Mouse (Mus musculus) ovary, postnatal 36 days (tissue): ENCODE measurements around the gene Dnajb4.

Experiments
- DNase-seq: peaks from one replicate; pipeline ENCODE4 v3.0.0; 2022; ENCODE audit warnings: low spot score, mixed read lengths

The Dnajb4 gene

GRCm38 (mm10) chr3:152171862-152172261, 38.2 kb downstream of the Dnajb4 start:
- no peak for DNase-seq

- DNase-seq: no peak
Observed at GRCm38 (mm10) chr3:152171236-152171635, 38.9 kb downstream of the Dnajb4 start.

GRCm38 (mm10) chr3:152170407-152170806, 39.7 kb downstream of the Dnajb4 start:
- no peak for DNase-seq

GRCm38 (mm10) chr3:152168007-152168406, 42.1 kb downstream of the Dnajb4 start:
- no peak for DNase-seq

GRCm38 (mm10) chr3:152166699-152167451, 43.2 kb downstream of the Dnajb4 start:
- no peak for DNase-seq

GRCm38 (mm10) chr3:152166099-152166423, 44.0 kb downstream of the Dnajb4 start, which contains the start of gene Gipc2:
Gipc2 (minus strand) TSS chr3:152166230.
- DNase-seq: no peak

GRCm38 (mm10) chr3:152165351-152166098, 44.6 kb downstream of the Dnajb4 start:
- peak; percentile 23 for DNase-seq

- DNase-seq: no peak
Observed at GRCm38 (mm10) chr3:152165014-152165350, 45.1 kb downstream of the Dnajb4 start.

GRCm38 (mm10) chr3:152163320-152163719, 46.8 kb downstream of the Dnajb4 start:
- DNase-seq: no peak

- no peak for DNase-seq
Observed at GRCm38 (mm10) chr3:152160607-152161006, 49.5 kb downstream of the Dnajb4 start.

- no peak for DNase-seq
Observed at GRCm38 (mm10) chr3:152159321-152159720, 50.8 kb downstream of the Dnajb4 start.

- DNase-seq: no peak
Observed at GRCm38 (mm10) chr3:152158344-152159291, 51.5 kb downstream of the Dnajb4 start.

GRCm38 (mm10) chr3:152156816-152157496, 53.1 kb downstream of the Dnajb4 start:
- DNase-seq: no peak

- DNase-seq: no peak
Observed at GRCm38 (mm10) chr3:152155296-152155948, 54.7 kb downstream of the Dnajb4 start.

GRCm38 (mm10) chr3:152154095-152154494, 56.0 kb downstream of the Dnajb4 start:
- DNase-seq: no peak

GRCm38 (mm10) chr3:152153152-152153551, 57.0 kb downstream of the Dnajb4 start:
- no peak for DNase-seq

- no peak for DNase-seq
Observed at GRCm38 (mm10) chr3:152152483-152152804, 57.7 kb downstream of the Dnajb4 start.

GRCm38 (mm10) chr3:152151725-152152482, 58.2 kb downstream of the Dnajb4 start:
- no peak for DNase-seq

- no peak for DNase-seq
Observed at GRCm38 (mm10) chr3:152149863-152150262, 60.2 kb downstream of the Dnajb4 start.

- no peak for DNase-seq
Observed at GRCm38 (mm10) chr3:152149449-152149848, 60.7 kb downstream of the Dnajb4 start.
